Mouse (Mus musculus): ENCODE measurements around the gene Asxl2. TPM values are rescaled to one million over a fixed set of nuclear protein-coding genes. Genes with fewer than 3 reads are reported as not detected.
A peak's percentile ranks its signal among the peaks of the same experiment; 100 is the strongest.

Asxl2 gene
- polyA plus RNA-seq, 1 experiment from 2014 or later: 21.3 TPM

DNA sequence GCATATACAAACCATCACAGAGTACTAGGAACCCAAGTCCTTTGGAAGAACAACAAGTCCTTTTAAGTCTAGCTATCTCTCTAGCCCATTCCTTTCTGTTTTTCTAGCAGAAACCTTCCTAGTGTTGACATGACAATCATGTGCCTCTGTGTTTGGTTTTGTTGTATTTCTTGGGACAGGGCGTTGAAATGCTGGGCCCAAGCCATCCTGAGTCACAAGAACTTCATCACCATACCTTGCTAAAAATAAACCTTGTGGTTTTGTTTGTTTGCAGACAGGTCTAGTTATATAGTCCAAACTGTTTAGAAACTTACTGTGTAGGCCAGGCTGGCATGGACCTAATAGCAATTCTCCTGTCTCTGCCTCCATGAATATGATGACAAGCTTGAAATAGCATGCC, 3.9 kb upstream of the Asxl2 start:
- no peak overlapping the region for H3K27ac ChIP-seq (ENCODE audit: low read depth, low read length)
- no peak for DNase-seq (ENCODE audit: low spot score)

DNA sequence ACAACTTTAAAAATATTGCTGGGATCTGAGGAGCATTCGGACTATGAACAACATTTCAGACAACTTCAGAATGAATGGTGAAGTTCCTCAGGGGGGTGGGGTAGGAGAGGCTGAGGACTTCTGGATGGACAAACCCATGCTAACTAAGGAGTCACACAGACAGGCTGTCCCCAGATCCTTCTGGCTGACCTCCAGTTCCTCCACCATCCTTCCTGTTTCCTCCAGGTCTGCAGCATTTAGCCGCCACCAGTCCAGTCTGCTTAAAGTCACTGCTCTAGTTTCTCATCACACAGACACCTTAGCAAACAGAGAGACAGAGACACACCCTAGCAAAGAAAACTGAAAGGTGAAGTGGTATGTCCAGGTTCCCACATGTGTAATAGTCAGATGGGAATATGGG, 2.5 kb upstream of the Asxl2 start:
- WGBS: 91% methylated on average over 2 of the region's 2 CpGs
- H3K27ac ChIP-seq (ENCODE audit: low read depth, low read length): no peak overlapping the region
- H3K27me3 ChIP-seq (ENCODE audit: control insufficient read depth, insufficient read depth, low read length): no peaks in the 10 kb centered on the region
- no peak for ATAC-seq (ENCODE audit: low FRiP score)
- DNase-seq (ENCODE audit: low spot score): no peak
- H3K9me3 ChIP-seq (ENCODE audit: control insufficient read depth, low read length): no peaks in the 10 kb centered on the region
- no peak overlapping the region for H3K9ac ChIP-seq (ENCODE audit: low read depth, low read length)
- no peaks in the 10 kb centered on the region for H3K36me3 ChIP-seq (ENCODE audit: control insufficient read depth, insufficient read depth, low read length)
- H3K4me1 ChIP-seq (replicated peaks; ENCODE audit: control insufficient read depth, insufficient read depth, low read length): no peaks in the 10 kb centered on the region
- H3K4me2 ChIP-seq (replicated peaks; ENCODE audit: low read depth, low read length): no peak overlapping the region
- no peak overlapping the region for H3K4me3 ChIP-seq (ENCODE audit: low read depth, low read length)

More for the DNA sequence above, 3.9 kb upstream of the Asxl2 start:
- H3K9ac ChIP-seq (ENCODE audit: low read depth, low read length): no peak overlapping the region
- no peak for ATAC-seq (ENCODE audit: low FRiP score)
- H3K4me3 ChIP-seq (ENCODE audit: low read depth, low read length): no peak overlapping the region
- no peaks in the 10 kb centered on the region for H3K4me1 ChIP-seq (replicated peaks; ENCODE audit: control insufficient read depth, insufficient read depth, low read length)
- H3K36me3 ChIP-seq (ENCODE audit: control insufficient read depth, insufficient read depth, low read length): no peaks in the 10 kb centered on the region
- H3K4me2 ChIP-seq (replicated peaks; ENCODE audit: low read depth, low read length): no peak overlapping the region
- H3K9me3 ChIP-seq (ENCODE audit: control insufficient read depth, low read length): no peaks in the 10 kb centered on the region
- 89% methylated on average over 1 of the region's 1 CpGs for WGBS
- no peaks in the 10 kb centered on the region for H3K27me3 ChIP-seq (ENCODE audit: control insufficient read depth, insufficient read depth, low read length)

- Histone ChIP-seq H3K27ac (ENCODE audit: low read depth, low read length) (peak overlapping the region; percentile 89; the same call in 1 of the 2 replicates), H3K27me3 (ENCODE audit: control insufficient read depth, insufficient read depth, low read length) (no peaks in the 10 kb centered on the region), H3K9ac (ENCODE audit: low read depth, low read length) (peak overlapping the region; percentile 47), H3K4me3 (ENCODE audit: low read depth, low read length) (peak overlapping the region; percentile 94), H3K9me3 (ENCODE audit: control insufficient read depth, low read length) (no peaks in the 10 kb centered on the region), H3K36me3 (ENCODE audit: control insufficient read depth, insufficient read depth, low read length) (no peaks in the 10 kb centered on the region), H3K4me2 (replicated peaks; ENCODE audit: low read depth, low read length) (peak overlapping the region; percentile 47), H3K4me1 (replicated peaks; ENCODE audit: control insufficient read depth, insufficient read depth, low read length) (no peaks in the 10 kb centered on the region)
- peak; percentile 53 for ATAC-seq (ENCODE audit: low FRiP score)
- WGBS: 48% methylated on average over 15 of the region's 15 CpGs
- DNase-seq (ENCODE audit: low spot score): no peak
Observed at GRCm38 (mm10) chr12:3425375-3426341, 999 bp upstream of the Asxl2 start.

- Histone ChIP-seq H3K27me3 (ENCODE audit: control insufficient read depth, insufficient read depth, low read length) (no peaks in the 10 kb centered on the region), H3K9ac (ENCODE audit: low read depth, low read length) (peak overlapping the region; percentile 89), H3K9me3 (ENCODE audit: control insufficient read depth, low read length) (no peaks in the 10 kb centered on the region), H3K4me2 (replicated peaks; ENCODE audit: low read depth, low read length) (peak overlapping the region; percentile 63), H3K4me3 (ENCODE audit: low read depth, low read length) (peak overlapping the region; percentile 94), H3K4me1 (replicated peaks; ENCODE audit: control insufficient read depth, insufficient read depth, low read length) (no peaks in the 10 kb centered on the region), H3K27ac (ENCODE audit: low read depth, low read length) (peak overlapping the region; percentile 89), H3K36me3 (ENCODE audit: control insufficient read depth, insufficient read depth, low read length) (no peaks in the 10 kb centered on the region)
- ATAC-seq (ENCODE audit: low FRiP score) (peak; percentile 71), DNase-seq (ENCODE audit: low spot score) (peak; percentile 74)
- under 1% methylated on average over 65 of the region's 65 CpGs for WGBS
Observed at GRCm38 (mm10) chr12:3427067-3427889, 621 bp downstream of the Asxl2 start.

- no peak overlapping the region for H3K27ac ChIP-seq (ENCODE audit: low read depth, low read length)
- ATAC-seq (ENCODE audit: low FRiP score) (no peak), DNase-seq (ENCODE audit: low spot score) (no peak)
- H3K9ac ChIP-seq (ENCODE audit: low read depth, low read length): no peak overlapping the region
- WGBS: 67% methylated on average over 11 of the region's 11 CpGs
- no peaks in the 10 kb centered on the region for H3K9me3 ChIP-seq (ENCODE audit: control insufficient read depth, low read length)
- no peaks in the 10 kb centered on the region for H3K4me1 ChIP-seq (replicated peaks; ENCODE audit: control insufficient read depth, insufficient read depth, low read length)
- H3K36me3 ChIP-seq (ENCODE audit: control insufficient read depth, insufficient read depth, low read length): no peaks in the 10 kb centered on the region
- no peaks in the 10 kb centered on the region for H3K27me3 ChIP-seq (ENCODE audit: control insufficient read depth, insufficient read depth, low read length)
- peak overlapping the region; percentile 94 for H3K4me3 ChIP-seq (ENCODE audit: low read depth, low read length)
- H3K4me2 ChIP-seq (replicated peaks; ENCODE audit: low read depth, low read length): peak overlapping the region; percentile 63; the same call in 1 of the 2 replicates
Observed at GRCm38 (mm10) chr12:3427891-3428775, 1.5 kb downstream of the Asxl2 start.

GRCm38 (mm10) chr12:3429681-3430442, 3.2 kb downstream of the Asxl2 start:
- H3K27ac ChIP-seq (ENCODE audit: low read depth, low read length): no peak overlapping the region
- no peak overlapping the region for H3K4me2 ChIP-seq (replicated peaks; ENCODE audit: low read depth, low read length)
- H3K4me3 ChIP-seq (ENCODE audit: low read depth, low read length): no peak overlapping the region
- no peaks in the 10 kb centered on the region for H3K36me3 ChIP-seq (ENCODE audit: control insufficient read depth, insufficient read depth, low read length)
- H3K9ac ChIP-seq (ENCODE audit: low read depth, low read length): no peak overlapping the region
- 86% methylated on average over 2 of the region's 2 CpGs for WGBS
- H3K27me3 ChIP-seq (ENCODE audit: control insufficient read depth, insufficient read depth, low read length): no peaks in the 10 kb centered on the region
- H3K4me1 ChIP-seq (replicated peaks; ENCODE audit: control insufficient read depth, insufficient read depth, low read length): no peaks in the 10 kb centered on the region
- DNase-seq (ENCODE audit: low spot score) (no peak), ATAC-seq (ENCODE audit: low FRiP score) (no peak)
- H3K9me3 ChIP-seq (ENCODE audit: control insufficient read depth, low read length): no peaks in the 10 kb centered on the region

DNA sequence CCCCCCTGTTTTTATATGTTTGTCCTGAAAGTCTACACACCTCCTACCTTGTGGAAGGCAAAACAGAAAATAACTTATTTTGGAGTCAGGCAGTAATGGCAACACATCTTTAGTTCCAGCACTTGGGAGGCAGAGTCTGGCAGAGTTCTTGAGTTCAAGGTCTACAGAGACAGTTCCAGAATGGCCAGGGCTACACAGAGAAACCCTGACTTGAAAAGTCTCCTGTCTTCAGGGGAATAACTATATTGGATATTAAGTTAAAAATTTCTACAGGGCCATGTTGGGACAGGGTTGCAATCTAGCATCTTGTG, 3.7 kb downstream of the Asxl2 start:
- Histone ChIP-seq H3K4me2 (replicated peaks; ENCODE audit: low read depth, low read length) (no peak overlapping the region), H3K27me3 (ENCODE audit: control insufficient read depth, insufficient read depth, low read length) (no peaks in the 10 kb centered on the region), H3K36me3 (ENCODE audit: control insufficient read depth, insufficient read depth, low read length) (no peaks in the 10 kb centered on the region), H3K9me3 (ENCODE audit: control insufficient read depth, low read length) (no peaks in the 10 kb centered on the region), H3K27ac (ENCODE audit: low read depth, low read length) (no peak overlapping the region), H3K9ac (ENCODE audit: low read depth, low read length) (no peak overlapping the region), H3K4me3 (ENCODE audit: low read depth, low read length) (no peak overlapping the region), H3K4me1 (replicated peaks; ENCODE audit: control insufficient read depth, insufficient read depth, low read length) (no peaks in the 10 kb centered on the region)
- ATAC-seq (ENCODE audit: low FRiP score): no peak
- DNase-seq (ENCODE audit: low spot score): no peak

DNA sequence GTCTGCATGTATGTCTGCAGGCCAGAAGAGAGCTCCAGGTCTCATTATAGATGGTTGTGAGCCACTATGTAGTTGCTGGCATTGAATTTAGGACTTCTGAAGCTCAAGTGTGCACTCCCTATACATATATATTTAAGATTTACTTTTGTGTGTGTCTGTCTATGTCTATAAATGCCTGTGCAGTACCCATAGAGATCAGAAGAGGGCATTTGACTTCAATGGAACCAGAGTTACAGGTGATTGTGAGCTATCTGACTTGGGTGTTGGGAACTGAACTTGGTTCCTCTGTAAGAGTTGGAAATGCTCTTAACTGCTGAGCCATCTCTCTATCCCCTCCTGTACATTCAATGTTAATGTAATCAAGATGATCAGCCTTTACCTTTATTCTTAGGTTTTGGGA, 4.3 kb downstream of the Asxl2 start:
- no peak for ATAC-seq (ENCODE audit: low FRiP score)
- Histone ChIP-seq H3K4me2 (replicated peaks; ENCODE audit: low read depth, low read length) (no peak overlapping the region), H3K36me3 (ENCODE audit: control insufficient read depth, insufficient read depth, low read length) (no peaks in the 10 kb centered on the region), H3K9me3 (ENCODE audit: control insufficient read depth, low read length) (no peaks in the 10 kb centered on the region), H3K4me3 (ENCODE audit: low read depth, low read length) (no peak overlapping the region), H3K9ac (ENCODE audit: low read depth, low read length) (no peak overlapping the region), H3K27me3 (ENCODE audit: control insufficient read depth, insufficient read depth, low read length) (no peaks in the 10 kb centered on the region), H3K4me1 (replicated peaks; ENCODE audit: control insufficient read depth, insufficient read depth, low read length) (no peaks in the 10 kb centered on the region), H3K27ac (ENCODE audit: low read depth, low read length) (no peak overlapping the region)
- no peak for DNase-seq (ENCODE audit: low spot score)

Measured in hindbrain, embryonic 11.5 days (tissue).